Mouse (Mus musculus): Measurements from ENCODE around the gene Gabrr2. TPM values are rescaled to one million over a fixed set of nuclear protein-coding genes. Genes with fewer than 3 reads are reported as not detected.

Gabrr2 gene
- polyA plus RNA-seq, 1 experiment = not detected

DNA sequence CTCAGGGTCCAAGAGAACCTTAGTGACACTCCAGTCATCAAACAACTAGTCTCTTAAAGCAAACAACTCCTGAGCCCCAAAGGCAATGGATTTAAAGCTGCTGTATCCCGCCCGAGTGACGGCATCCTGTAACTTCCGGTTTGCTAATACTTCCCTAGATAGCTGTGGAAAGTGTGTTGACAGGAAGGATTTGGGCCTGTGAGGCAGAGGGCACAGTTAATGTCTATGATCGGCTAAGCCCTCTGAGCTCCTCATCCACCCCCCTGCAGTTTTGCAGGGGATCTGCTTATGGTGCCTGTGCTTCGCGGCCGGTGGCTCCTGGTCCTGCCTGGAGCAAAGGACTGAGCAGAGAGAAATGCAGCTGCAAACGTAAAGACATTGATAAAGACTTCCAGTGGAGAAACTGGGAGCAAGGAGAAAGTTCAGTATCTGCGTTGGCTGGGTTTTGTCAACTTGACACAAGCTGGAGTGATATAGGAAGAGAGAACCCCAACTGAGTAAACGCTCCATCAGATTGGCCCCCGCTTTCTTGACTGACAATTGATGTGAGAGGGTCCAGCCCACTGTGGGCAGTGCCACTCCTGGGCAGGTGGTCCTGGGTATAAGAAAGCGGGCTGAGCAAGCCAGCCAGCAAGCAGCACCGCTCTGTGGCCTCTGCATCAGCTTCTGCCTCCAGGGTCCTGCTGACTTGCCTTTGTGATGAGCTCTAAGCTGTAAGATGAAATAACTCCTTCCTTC is 3.6 kb downstream of the Gabrr2 start:
- Histone ChIP-seq H3K4me3 (ENCODE audit: low read depth, low read length) (no peak overlapping the region), H3K9ac (ENCODE audit: low read depth, poor library complexity, severe bottlenecking) (no peak overlapping the region), H3K36me3 (ENCODE audit: control insufficient read depth, insufficient read depth, low read length, poor library complexity, severe bottlenecking) (no peaks in the 10 kb centered on the region), H3K4me1 (ENCODE audit: control insufficient read depth, insufficient read depth, low read length) (no peaks in the 10 kb centered on the region), H3K27me3 (ENCODE audit: control insufficient read depth, insufficient read depth, low read length, poor library complexity, severe bottlenecking) (no peaks in the 10 kb centered on the region), H3K9me3 (replicated peaks; ENCODE audit: control insufficient read depth, insufficient read depth, low read length, poor library complexity, severe bottlenecking) (no peaks in the 10 kb centered on the region), H3K27ac (ENCODE audit: insufficient read depth, low read length) (no peak overlapping the region)
- TF ChIP-seq CTCF (IDR thresholded peaks at IDR 0.05; ENCODE audit: low read depth, low read length) (no peak), POLR2A (IDR thresholded peaks at IDR 0.05; ENCODE audit: insufficient read depth, low read length) (no peak), EP300 (IDR thresholded peaks at IDR 0.05; ENCODE audit: insufficient read depth, low read depth, low read length) (no peak)

DNA sequence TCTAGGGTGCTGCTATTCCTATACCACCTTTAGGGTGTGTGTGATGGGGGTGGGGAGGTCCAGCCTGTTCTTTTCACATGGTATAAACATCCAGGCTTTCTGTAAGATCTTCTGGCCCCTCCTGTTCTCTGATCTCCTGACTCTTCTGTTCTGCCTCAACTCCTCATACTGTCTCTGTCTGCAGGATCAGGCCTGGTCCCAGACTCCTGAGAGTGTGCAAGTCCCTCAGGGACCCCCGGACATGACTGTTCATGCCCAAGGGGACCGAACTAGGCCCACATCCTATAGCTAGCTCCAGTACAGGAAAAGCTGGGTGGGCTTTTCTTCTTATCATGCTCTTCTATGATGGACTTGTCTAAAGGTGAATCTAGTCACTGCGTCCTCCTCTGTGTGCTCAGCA is 4.5 kb downstream of the Gabrr2 start:
- H3K27ac ChIP-seq (ENCODE audit: insufficient read depth, low read length) = no peak overlapping the region
- no peak overlapping the region for H3K4me3 ChIP-seq (ENCODE audit: low read depth, low read length)
- no peaks in the 10 kb centered on the region for H3K4me1 ChIP-seq (ENCODE audit: control insufficient read depth, insufficient read depth, low read length)
- no peaks in the 10 kb centered on the region for H3K36me3 ChIP-seq (ENCODE audit: control insufficient read depth, insufficient read depth, low read length, poor library complexity, severe bottlenecking)
- no peaks in the 10 kb centered on the region for H3K27me3 ChIP-seq (ENCODE audit: control insufficient read depth, insufficient read depth, low read length, poor library complexity, severe bottlenecking)
- TF ChIP-seq POLR2A (IDR thresholded peaks at IDR 0.05; ENCODE audit: insufficient read depth, low read length) (no peak), CTCF (IDR thresholded peaks at IDR 0.05; ENCODE audit: low read depth, low read length) (no peak), EP300 (IDR thresholded peaks at IDR 0.05; ENCODE audit: insufficient read depth, low read depth, low read length) (no peak)
- no peaks in the 10 kb centered on the region for H3K9me3 ChIP-seq (replicated peaks; ENCODE audit: control insufficient read depth, insufficient read depth, low read length, poor library complexity, severe bottlenecking)
- no peak overlapping the region for H3K9ac ChIP-seq (ENCODE audit: low read depth, poor library complexity, severe bottlenecking)

DNA sequence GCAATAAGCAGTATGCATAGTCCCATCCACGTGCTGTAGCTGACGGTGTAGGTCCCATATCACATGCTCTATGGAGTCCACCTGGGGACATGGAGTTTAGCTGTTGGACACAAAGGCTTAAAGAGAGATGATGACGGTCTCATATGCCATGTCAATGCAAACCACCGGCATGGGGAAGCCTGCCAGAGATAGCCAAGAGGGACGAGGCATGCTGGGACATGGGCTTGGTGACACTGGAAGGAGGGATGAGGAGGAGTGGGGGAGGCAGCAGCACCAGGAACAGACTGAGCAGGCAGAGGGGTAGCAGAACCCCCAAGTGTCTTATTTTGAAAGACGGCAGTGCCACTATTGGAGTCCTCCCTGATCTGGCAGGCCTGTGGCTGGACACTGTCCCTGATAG is 5.0 kb downstream of the Gabrr2 start:
- no peaks in the 10 kb centered on the region for H3K36me3 ChIP-seq (ENCODE audit: control insufficient read depth, insufficient read depth, low read length, poor library complexity, severe bottlenecking)
- no peak overlapping the region for H3K4me3 ChIP-seq (ENCODE audit: low read depth, low read length)
- no peak overlapping the region for H3K9ac ChIP-seq (ENCODE audit: low read depth, poor library complexity, severe bottlenecking)
- TF ChIP-seq CTCF (IDR thresholded peaks at IDR 0.05; ENCODE audit: low read depth, low read length) (no peak), EP300 (IDR thresholded peaks at IDR 0.05; ENCODE audit: insufficient read depth, low read depth, low read length) (no peak), POLR2A (IDR thresholded peaks at IDR 0.05; ENCODE audit: insufficient read depth, low read length) (no peak)
- H3K27ac ChIP-seq (ENCODE audit: insufficient read depth, low read length) = no peak overlapping the region
- H3K4me1 ChIP-seq (ENCODE audit: control insufficient read depth, insufficient read depth, low read length) = no peaks in the 10 kb centered on the region
- no peaks in the 10 kb centered on the region for H3K27me3 ChIP-seq (ENCODE audit: control insufficient read depth, insufficient read depth, low read length, poor library complexity, severe bottlenecking)
- no peaks in the 10 kb centered on the region for H3K9me3 ChIP-seq (replicated peaks; ENCODE audit: control insufficient read depth, insufficient read depth, low read length, poor library complexity, severe bottlenecking)

DNA sequence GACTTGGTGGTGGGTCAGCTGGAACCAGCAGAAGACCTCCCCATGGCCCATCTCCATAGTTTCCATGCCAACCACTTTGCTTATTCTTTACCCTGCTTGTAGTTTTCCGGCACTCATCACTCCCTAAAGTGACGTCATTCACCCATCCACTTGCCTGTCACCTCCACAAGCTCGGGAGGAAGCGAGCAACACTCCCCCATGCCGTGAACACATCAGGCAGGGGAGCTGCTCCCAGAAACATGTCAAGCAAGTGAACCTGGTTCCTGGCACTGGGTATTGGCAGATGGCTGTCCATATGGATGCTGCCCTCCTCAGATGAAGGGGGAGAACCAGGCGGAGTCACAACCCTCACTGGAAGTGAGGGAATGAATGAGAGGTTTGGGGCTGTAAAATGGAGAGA is 6.1 kb downstream of the Gabrr2 start:
- Histone ChIP-seq H3K9me3 (replicated peaks; ENCODE audit: control insufficient read depth, insufficient read depth, low read length, poor library complexity, severe bottlenecking) (no peaks in the 10 kb centered on the region), H3K36me3 (ENCODE audit: control insufficient read depth, insufficient read depth, low read length, poor library complexity, severe bottlenecking) (no peaks in the 10 kb centered on the region), H3K27me3 (ENCODE audit: control insufficient read depth, insufficient read depth, low read length, poor library complexity, severe bottlenecking) (no peaks in the 10 kb centered on the region), H3K4me3 (ENCODE audit: low read depth, low read length) (no peak overlapping the region), H3K4me1 (ENCODE audit: control insufficient read depth, insufficient read depth, low read length) (no peaks in the 10 kb centered on the region), H3K27ac (ENCODE audit: insufficient read depth, low read length) (no peak overlapping the region), H3K9ac (ENCODE audit: low read depth, poor library complexity, severe bottlenecking) (no peak overlapping the region)
- TF ChIP-seq EP300 (IDR thresholded peaks at IDR 0.05; ENCODE audit: insufficient read depth, low read depth, low read length) = no peak
- no peak for TF ChIP-seq POLR2A (IDR thresholded peaks at IDR 0.05; ENCODE audit: insufficient read depth, low read length)
- TF ChIP-seq CTCF (IDR thresholded peaks at IDR 0.05; ENCODE audit: low read depth, low read length) = no peak

DNA sequence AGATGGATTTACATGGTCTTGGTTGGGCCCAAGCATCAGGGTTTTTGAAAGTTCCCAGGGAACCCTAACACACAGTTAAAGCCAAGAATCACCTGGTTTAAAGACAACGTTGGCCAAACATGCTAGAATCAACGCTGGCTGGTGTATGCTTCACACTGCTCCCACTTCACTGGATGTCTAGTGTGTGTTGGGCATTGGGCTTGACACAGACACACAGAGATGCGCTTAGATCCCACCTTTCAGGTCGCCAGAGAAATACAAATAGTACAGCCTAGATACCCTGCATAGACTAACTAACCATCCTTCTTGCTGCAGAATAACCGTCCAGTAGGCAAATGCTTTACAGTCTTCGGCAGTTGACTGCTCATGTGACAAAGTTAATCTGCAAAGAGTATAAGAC is 7.5 kb downstream of the Gabrr2 start:
- TF ChIP-seq POLR2A (IDR thresholded peaks at IDR 0.05; ENCODE audit: insufficient read depth, low read length) = no peak
- TF ChIP-seq CTCF (IDR thresholded peaks at IDR 0.05; ENCODE audit: low read depth, low read length) = no peak
- no peak for TF ChIP-seq EP300 (IDR thresholded peaks at IDR 0.05; ENCODE audit: insufficient read depth, low read depth, low read length)
- no peaks in the 10 kb centered on the region for H3K36me3 ChIP-seq (ENCODE audit: control insufficient read depth, insufficient read depth, low read length, poor library complexity, severe bottlenecking)
- no peak overlapping the region for H3K9ac ChIP-seq (ENCODE audit: low read depth, poor library complexity, severe bottlenecking)
- H3K4me3 ChIP-seq (ENCODE audit: low read depth, low read length) = no peak overlapping the region
- no peaks in the 10 kb centered on the region for H3K4me1 ChIP-seq (ENCODE audit: control insufficient read depth, insufficient read depth, low read length)
- H3K27me3 ChIP-seq (ENCODE audit: control insufficient read depth, insufficient read depth, low read length, poor library complexity, severe bottlenecking) = no peaks in the 10 kb centered on the region
- H3K27ac ChIP-seq (ENCODE audit: insufficient read depth, low read length) = no peak overlapping the region
- H3K9me3 ChIP-seq (replicated peaks; ENCODE audit: control insufficient read depth, insufficient read depth, low read length, poor library complexity, severe bottlenecking) = no peaks in the 10 kb centered on the region

DNA sequence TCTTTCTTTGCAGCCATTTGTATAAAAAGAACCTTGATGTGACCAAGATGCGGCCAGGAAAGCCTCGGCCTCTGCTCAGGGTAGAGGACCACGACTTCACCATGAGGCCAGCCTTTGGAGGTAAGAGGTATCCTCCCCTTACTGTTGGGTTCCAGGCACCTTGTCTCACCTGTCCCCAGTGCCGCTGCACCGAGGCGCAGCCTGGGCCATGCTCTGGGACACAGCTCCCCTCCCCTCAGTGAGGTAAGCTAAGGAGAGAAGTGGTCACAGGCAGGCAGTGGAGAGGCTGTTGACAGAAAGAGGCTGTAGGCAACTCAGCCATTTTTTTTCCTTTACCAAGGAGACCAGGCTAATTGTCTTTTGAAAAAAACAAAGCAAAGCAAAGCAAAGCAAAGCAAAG is 8.5 kb downstream of the Gabrr2 start:
- Histone ChIP-seq H3K9me3 (replicated peaks; ENCODE audit: control insufficient read depth, insufficient read depth, low read length, poor library complexity, severe bottlenecking) (no peaks in the 10 kb centered on the region), H3K27me3 (ENCODE audit: control insufficient read depth, insufficient read depth, low read length, poor library complexity, severe bottlenecking) (no peaks in the 10 kb centered on the region), H3K9ac (ENCODE audit: low read depth, poor library complexity, severe bottlenecking) (no peak overlapping the region), H3K4me3 (ENCODE audit: low read depth, low read length) (no peak overlapping the region), H3K4me1 (ENCODE audit: control insufficient read depth, insufficient read depth, low read length) (no peaks in the 10 kb centered on the region), H3K36me3 (ENCODE audit: control insufficient read depth, insufficient read depth, low read length, poor library complexity, severe bottlenecking) (no peaks in the 10 kb centered on the region), H3K27ac (ENCODE audit: insufficient read depth, low read length) (no peak overlapping the region)
- TF ChIP-seq POLR2A (IDR thresholded peaks at IDR 0.05; ENCODE audit: insufficient read depth, low read length) (no peak), CTCF (IDR thresholded peaks at IDR 0.05; ENCODE audit: low read depth, low read length) (no peak), EP300 (IDR thresholded peaks at IDR 0.05; ENCODE audit: insufficient read depth, low read depth, low read length) (no peak)

All from ES-Bruce4 (cell line).